Mouse (Mus musculus) testis, adult 2 months (tissue): ENCODE results near the gene Pnpt1. TPM values are rescaled to one million over a fixed set of nuclear protein-coding genes. Genes with fewer than 3 reads are reported as not detected.

Experiments used
- H3K27ac ChIP-seq: fragments of 200-500 bp; 2 replicates; pipeline ENCODE4 v1.5.1; 2012; ENCODE audit warnings: low read depth, low read length; ENCODE audit not compliant: control insufficient read depth, insufficient read depth
- H3K27me3 ChIP-seq: fragments of 200-500 bp; 2 replicates; pipeline ENCODE4 v1.6.1; 2012; ENCODE audit warnings: mild to moderate bottlenecking, low read length, moderate library complexity; ENCODE audit not compliant: control insufficient read depth, insufficient read depth
- H3K36me3 ChIP-seq: fragments of 200-500 bp; 2 replicates; pipeline ENCODE4 v1.6.1; 2012; ENCODE audit warnings: mild to moderate bottlenecking, low read length; ENCODE audit not compliant: control insufficient read depth, insufficient read depth
- H3K4me1 ChIP-seq: fragments of 200-500 bp; 2 replicates; pipeline ENCODE4 v1.6.1; 2012; ENCODE audit warnings: low read length; ENCODE audit not compliant: control insufficient read depth, insufficient read depth
- H3K4me3 ChIP-seq: fragments of 200-500 bp; 2 replicates; pipeline ENCODE4 v1.5.1; 2012; ENCODE audit warnings: low read depth, mild to moderate bottlenecking, low read length, moderate library complexity, mixed read lengths; ENCODE audit not compliant: control insufficient read depth
- CTCF ChIP-seq: fragments of 200-500 bp; IDR thresholded peaks from 2 replicates; pipeline ENCODE4 v1.5.1; 2012; ENCODE audit warnings: low read depth, mild to moderate bottlenecking, inconsistent platforms, low read length, moderate library complexity; ENCODE audit not compliant: control insufficient read depth, insufficient read depth, insufficient replicate concordance
- POLR2A ChIP-seq: fragments of 200-500 bp; IDR thresholded peaks from 2 replicates; pipeline ENCODE4 v1.6.1; 2012; ENCODE audit warnings: low read depth, mild to moderate bottlenecking, inconsistent platforms, low read length, moderate library complexity; ENCODE audit not compliant: control insufficient read depth
- polyA plus RNA-seq: library from polyadenylated mRNA; depleted of rRNA; stranded (reverse); fragments of >200 nt; gene quantifications from 2 replicates; pipeline ENCODE4 v1.2.3, GENCODE M21; 2012

Gene Pnpt1
- polyA plus RNA-seq, 1 experiment = 10.3 TPM

DNA sequence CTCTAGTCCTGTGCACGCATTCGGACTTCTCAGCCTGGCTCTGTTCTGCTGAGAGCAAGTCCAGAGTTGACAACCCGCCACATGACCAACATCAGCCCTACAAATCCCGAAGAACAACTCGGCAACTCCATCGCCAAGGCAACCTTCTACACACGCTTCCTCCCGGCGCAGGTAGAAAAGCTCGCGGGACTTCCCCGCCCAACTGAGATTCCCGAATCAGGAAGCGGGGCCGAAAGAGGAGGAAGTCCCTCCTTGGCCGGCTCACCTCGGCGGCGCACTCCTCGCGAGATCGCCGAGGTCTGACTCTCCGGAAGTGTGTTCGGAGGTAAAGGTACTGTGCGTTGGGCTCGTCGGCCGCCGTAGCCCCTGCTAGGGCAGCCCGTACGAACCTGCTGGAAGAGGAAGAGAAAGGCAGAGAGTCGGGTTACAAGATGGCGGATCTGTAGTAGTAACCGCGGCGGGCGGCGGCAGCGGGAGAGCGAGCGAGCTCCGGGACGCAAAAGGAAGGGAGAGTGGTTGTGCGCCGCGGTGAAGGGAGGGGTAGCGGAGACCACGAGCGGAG is 42.1 kb downstream of the Pnpt1 start, which contains the start of gene Ppp4r3b:
Gene Ppp4r3b (plus strand): TSS at position 328 of the 562 bp plus-strand sequence.
- TF ChIP-seq CTCF (no peak), POLR2A (peak; percentile 86)
- H3K27me3 ChIP-seq = no peaks in the 10 kb centered on the region
- H3K4me1 ChIP-seq = no peaks in the 10 kb centered on the region

DNA sequence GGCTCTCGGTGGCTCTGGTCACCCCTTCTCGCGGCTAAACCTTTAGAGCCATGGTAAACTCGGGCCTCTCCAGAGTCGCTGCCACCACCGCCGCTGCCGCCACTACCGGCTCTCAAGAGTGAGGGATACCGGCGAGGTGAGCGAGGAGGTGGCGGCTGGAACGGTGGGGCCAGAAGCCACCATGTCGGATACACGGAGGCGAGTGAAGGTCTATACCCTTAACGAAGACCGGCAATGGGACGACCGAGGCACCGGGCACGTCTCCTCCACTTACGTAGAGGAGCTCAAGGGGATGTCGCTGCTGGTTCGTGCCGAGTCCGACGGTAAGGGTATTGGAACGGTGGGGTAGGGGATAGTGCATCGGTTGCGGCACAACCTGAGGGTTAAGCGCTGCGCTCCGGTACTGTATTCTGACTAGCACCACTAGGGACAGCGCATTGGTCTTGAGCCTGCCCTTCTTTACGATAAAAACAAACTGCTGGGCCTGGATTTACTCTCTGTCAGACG is 42.6 kb downstream of the Pnpt1 start:
- Histone ChIP-seq H3K36me3 (no peaks in the 10 kb centered on the region), H3K4me1 (no peaks in the 10 kb centered on the region), H3K27me3 (no peaks in the 10 kb centered on the region), H3K4me3 (peak overlapping the region; percentile 82), H3K27ac (peak overlapping the region; percentile 88)
- TF ChIP-seq POLR2A = peak; percentile 73; the same call in 1 of the 2 replicates
- peak; percentile 27; the same call in 1 of the 2 replicates for TF ChIP-seq CTCF

More for the DNA sequence above, 42.1 kb downstream of the Pnpt1 start, which contains the start of gene Ppp4r3b:
- Histone ChIP-seq H3K4me3 (peak within 1 kb of the TSS; percentile 82), H3K36me3 (no peaks in the 10 kb centered on the region), H3K27ac (peak within 1 kb of the TSS; percentile 88)

DNA sequence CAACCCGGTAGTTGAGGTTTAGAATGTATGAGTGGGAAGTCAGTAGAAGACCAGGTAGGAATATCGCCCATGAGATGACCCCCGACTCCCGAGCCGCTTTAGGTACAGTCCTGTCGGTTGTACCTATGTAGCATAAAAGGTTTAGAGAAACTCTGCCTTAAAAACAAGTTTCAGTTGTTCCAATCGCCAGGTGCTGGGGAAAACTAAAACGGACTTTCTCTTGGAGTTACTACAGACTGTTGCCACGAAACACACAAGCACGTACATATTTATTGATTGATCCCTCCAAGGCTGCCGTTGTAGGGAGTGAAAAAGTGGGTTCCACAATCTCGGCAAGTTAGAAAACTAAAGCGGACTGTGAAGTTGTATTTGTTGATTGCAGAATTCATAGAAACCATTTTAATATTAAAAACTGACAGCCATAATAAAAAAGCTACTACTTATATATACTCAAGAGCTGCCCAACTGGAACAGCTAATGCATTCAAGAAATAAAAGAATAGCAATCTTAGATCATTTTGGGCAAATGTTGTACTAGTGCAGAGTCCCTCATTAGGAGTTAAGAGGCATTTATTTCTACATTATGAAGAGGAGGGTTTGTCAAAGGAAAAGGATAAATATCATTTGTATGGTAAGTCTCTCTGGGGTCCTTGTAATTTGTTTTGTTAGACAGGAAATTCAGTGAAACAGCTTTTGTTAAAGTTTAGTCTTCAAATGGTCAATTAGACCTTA is 43.3 kb downstream of the Pnpt1 start:
- TF ChIP-seq POLR2A = no peak
- TF ChIP-seq CTCF = no peak
- no peaks in the 10 kb centered on the region for H3K4me1 ChIP-seq
- H3K27ac ChIP-seq = peak overlapping the region; percentile 68
- no peaks in the 10 kb centered on the region for H3K27me3 ChIP-seq
- no peaks in the 10 kb centered on the region for H3K36me3 ChIP-seq
- H3K4me3 ChIP-seq = peak overlapping the region; percentile 82

DNA sequence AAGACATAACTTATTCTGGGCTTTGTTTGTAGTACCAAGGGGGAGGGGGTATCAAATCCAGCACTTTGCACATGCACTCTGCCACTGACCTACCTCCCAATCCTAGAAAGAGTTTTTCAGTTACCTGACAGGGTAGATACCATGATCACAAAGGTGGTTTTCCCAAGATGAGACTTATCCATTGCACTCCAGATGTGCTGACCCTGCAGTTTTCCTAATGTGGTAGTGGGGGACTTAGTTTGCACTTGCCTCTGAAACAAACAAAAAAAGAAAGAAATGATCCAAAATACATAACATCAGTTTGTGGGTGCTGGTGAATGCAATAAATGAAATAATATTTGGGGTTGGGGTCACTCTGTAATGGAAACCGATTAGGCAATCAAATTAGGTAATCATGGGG is 48.8 kb downstream of the Pnpt1 start:
- no peak overlapping the region for H3K4me3 ChIP-seq
- no peak for TF ChIP-seq CTCF
- no peak for TF ChIP-seq POLR2A
- H3K27ac ChIP-seq = no peak overlapping the region
- H3K4me1 ChIP-seq = no peaks in the 10 kb centered on the region
- no peaks in the 10 kb centered on the region; the same call in 1 of the 2 replicates for H3K36me3 ChIP-seq
- no peaks in the 10 kb centered on the region for H3K27me3 ChIP-seq

DNA sequence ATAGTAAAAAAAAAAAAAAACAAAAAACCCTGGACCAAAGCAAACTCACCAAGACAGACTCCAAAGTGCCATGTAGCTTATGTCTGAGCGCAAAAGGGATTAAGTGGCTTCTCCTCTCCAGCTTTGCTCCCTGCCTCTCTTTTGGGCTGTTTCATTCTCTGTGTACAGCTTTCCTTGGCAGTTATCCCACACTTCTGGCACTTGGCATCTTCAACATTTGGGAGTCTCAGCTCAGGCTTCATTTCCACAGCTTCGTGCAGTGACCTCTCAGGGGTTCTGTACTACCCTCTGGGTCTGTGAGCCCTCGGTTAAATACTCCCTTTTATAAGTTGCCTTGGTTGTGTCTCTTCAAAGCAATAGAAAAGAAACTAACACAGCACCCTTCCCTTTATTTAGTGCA is 50.1 kb downstream of the Pnpt1 start:
- H3K36me3 ChIP-seq = no peaks in the 10 kb centered on the region; the same call in none of the 2 replicates
- H3K27ac ChIP-seq = no peak overlapping the region
- no peaks in the 10 kb centered on the region for H3K4me1 ChIP-seq
- H3K4me3 ChIP-seq = no peak overlapping the region
- no peaks in the 10 kb centered on the region for H3K27me3 ChIP-seq
- TF ChIP-seq POLR2A = no peak
- TF ChIP-seq CTCF = no peak

DNA sequence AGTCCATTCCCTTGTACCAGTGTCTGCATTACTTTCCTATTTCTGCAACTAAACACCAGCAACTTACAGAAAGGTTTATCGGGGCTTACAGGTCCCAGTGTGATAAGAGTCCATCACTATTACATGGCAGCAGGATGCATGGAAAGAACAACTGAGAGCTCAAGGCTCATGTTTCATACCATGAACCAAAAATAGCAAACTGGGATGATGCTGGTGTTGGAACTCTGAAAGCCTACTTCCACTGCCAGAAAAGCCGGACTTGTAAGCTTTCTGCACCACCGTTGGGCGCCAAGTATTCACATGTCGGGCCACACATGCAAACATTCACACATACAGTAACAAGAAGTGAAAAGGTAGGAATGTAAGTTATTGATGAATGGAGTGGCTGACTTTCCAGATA is 51.2 kb downstream of the Pnpt1 start:
- no peak overlapping the region for H3K4me3 ChIP-seq
- no peak for TF ChIP-seq CTCF
- no peak for TF ChIP-seq POLR2A
- no peaks in the 10 kb centered on the region for H3K27me3 ChIP-seq
- no peaks in the 10 kb centered on the region for H3K4me1 ChIP-seq
- no peak overlapping the region for H3K27ac ChIP-seq
- H3K36me3 ChIP-seq = no peaks in the 10 kb centered on the region; the same call in none of the 2 replicates

DNA sequence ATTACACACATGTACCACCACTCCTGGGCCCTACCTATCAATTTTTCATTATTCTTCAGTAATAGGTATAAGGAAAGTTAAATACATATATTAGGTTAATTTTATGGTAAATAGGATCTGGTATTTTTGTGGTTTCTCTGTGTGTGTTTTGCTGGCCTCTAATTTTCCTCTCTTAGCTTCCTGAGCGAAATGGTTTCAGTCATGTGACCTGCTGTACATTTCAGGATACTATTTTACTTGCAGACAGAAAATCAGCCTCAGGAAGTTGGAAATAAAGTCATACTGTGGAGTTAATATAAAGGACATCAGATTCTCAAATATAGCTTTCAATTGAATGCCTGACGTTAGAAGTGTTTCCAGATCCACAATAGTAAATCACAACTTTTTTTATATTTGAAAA is 58.4 kb downstream of the Pnpt1 start:
- Histone ChIP-seq H3K27ac (no peak overlapping the region), H3K27me3 (no peaks in the 10 kb centered on the region), H3K4me3 (no peak overlapping the region), H3K4me1 (no peaks in the 10 kb centered on the region), H3K36me3 (no peaks in the 10 kb centered on the region; the same call in 1 of the 2 replicates)
- TF ChIP-seq POLR2A = no peak
